Mouse (Mus musculus) urinary bladder, adult 2 months (tissue): Measurements from ENCODE around the gene Cdhr4. TPM values are rescaled to one million over a fixed set of nuclear protein-coding genes. Genes with fewer than 3 reads are reported as not detected.

ENCODE experiments used
- DNase-seq: peaks from one replicate; pipeline ENCODE4 v3.0.0; 2022; ENCODE audit warnings: low spot score
- polyA plus RNA-seq: library from polyadenylated mRNA; depleted of rRNA; stranded (reverse); fragments of >200 nt; gene quantifications from 2 replicates; pipeline ENCODE4 v1.2.3, GENCODE M21; 2012

Gene Cdhr4
- polyA plus RNA-seq, 1 experiment = 0.80 TPM

DNA sequence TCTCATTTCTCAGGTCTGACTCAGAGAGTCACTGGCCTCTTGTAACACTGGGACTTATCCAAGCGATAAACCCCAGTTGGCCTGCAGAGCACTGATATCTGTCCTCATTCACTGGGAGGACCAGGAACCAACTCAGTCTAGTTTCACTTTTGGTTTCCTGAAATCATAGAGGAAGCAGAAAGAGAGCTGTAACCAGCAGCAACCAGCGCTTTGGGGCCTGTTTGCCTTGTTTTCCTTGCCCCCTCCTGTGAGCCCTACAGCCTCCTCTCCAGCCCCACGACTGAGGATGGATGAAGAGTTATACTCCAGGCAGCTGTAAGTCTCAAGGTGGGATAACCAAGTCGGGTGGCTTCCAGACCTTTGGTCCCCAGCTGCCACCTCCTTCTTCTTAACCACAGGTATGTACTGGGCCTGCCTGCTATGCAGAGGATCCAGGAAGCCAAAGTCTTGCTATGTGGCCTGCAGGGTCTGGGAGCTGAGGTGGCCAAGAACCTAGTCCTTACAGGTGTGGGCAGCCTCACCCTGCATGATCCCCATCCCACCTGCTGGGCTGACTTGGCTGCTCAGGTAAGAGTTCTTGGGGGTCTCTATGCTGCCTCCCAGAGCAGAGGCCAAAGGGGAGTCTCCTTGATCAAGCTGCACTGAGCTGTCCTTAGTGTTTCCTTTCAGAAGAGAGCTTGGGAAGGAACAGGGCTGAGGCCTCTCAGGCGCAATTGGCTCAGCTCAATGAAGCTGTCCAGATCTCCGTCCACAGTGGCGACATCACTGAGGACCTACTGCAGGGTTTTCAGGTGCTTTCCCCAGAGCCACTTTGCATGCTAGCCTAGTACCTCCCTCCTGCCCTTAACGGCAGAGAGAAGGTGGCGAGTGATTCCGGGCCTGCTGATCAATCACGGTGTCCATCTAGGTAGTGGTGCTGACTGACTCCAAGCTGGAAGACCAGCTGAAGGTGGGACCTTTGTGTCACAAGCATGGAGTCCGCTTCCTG, 16.6 kb upstream of the Cdhr4 start, which contains the start of gene Uba7:
Gene Uba7 (plus strand): TSS at position 107 of the 988 bp plus-strand sequence.
- no peak for DNase-seq

GRCm38 (mm10) chr9:107978815-107979214, 13.5 kb upstream of the Cdhr4 start:
- no peak for DNase-seq

DNA sequence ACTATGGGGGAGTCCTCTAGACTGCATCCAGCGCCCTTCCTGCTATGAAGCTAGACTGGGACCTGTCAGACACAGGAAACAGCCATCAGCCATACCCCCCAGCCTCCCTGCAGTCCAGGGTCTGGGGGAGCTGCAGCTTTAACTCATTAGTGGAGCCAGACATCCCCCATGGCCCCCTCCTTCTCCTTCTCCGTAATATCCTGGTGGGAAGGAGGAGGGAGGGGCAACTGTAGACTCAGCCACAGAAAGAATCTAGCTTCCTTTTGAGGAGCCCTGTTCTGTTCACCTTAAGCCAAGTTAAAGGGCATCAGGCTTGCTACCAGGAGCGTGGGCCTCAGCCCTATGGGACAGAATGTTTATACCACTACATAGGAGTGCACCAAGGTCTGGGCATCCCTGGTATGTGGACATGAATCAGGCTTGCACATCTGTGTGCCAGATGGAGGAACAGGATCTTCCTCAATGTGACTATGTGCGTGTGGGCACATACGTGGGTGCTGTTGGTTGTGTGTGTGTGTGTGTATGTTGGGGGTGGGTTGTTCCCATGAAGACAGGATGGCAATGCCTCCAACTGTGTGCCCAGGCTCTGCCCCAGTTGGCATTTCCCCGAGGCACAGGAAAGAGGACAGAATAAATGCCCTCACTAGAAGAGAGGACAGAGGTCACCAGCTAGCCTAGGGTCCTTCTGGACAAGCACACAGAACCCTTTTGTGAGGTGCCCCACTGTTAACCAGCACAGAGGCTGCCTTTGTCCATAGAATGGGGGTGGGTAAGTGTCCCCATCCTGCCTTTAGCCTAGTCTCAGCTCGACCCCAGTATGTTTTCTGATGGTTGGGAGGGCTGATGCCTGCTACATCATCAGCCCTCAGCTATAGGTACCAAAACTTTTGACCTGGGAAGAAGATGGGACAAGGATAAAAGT, 10.4 kb upstream of the Cdhr4 start:
- DNase-seq = no peak

DNA sequence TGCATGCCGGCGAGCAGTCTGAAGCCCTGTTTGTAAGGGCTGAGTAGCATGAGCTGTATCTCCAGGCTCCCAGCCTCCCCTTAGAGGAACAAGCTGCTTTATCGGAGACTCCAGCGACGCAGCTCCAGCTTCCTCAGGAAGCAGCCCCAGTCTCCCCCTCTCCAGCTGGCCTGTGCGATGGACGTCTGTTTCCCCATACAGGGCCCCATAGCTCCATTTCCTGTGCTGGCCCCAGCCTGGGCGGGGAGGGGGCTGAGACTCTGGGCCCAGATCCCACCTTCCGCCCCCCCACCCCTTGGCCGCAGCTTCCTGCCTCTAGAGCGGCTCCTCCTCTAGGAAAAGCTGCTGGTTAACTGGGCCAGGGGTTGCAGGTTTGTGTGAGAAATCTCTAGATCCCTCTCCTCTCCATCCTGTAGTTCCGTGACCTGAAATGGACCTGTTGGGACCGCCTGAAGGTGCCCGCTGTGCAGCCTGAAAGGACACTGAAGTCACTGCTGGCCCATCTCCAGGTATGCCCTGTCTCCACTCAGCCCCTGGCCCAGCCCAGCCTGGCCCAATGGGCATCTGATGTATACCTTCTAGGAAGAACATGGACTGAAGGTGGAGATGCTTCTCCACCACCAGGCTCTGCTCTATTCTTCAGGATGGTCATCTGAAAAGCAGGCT, 9.5 kb upstream of the Cdhr4 start, which contains the start of gene Gm20661:
Gene Gm20661 (plus strand): TSS at position 378 of the 666 bp plus-strand sequence.
- no peak for DNase-seq

GRCm38 (mm10) chr9:107983421-107983890, 8.8 kb upstream of the Cdhr4 start:
- DNase-seq = no peak

DNA sequence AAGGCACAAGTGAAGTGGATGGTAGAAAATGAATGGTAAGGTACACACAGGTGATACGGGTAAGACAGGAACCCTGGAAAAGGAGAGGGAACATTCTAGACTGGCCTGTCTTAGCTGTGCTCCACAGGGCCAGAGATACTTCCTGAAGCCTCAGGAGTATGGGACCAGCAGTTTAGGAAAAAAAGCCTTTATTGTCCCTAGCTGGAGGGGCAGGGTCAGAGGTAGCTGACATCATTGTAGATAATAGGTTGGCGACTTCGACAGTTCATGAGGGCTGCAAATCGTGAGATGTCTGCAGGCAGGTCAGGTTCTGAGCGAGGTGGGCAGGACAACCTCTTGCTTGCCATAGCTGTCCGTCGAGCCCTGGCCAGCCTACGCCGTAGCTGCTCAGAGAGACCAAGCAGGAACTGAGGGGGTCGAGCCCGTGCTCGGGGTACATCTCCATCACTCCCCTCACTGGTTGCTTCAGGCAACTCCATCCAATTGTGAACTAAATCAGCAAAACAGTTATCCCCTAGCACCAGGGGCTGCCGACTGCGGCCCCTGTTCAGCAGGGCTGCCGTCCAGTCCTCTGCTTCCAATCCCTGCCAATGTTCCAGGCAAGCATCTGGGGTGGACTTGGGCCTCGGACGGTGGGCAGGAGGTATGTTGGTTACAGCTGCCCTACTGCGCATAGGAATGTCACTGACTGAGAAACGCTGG, 8.1 kb upstream of the Cdhr4 start:
- DNase-seq = no peak

DNA sequence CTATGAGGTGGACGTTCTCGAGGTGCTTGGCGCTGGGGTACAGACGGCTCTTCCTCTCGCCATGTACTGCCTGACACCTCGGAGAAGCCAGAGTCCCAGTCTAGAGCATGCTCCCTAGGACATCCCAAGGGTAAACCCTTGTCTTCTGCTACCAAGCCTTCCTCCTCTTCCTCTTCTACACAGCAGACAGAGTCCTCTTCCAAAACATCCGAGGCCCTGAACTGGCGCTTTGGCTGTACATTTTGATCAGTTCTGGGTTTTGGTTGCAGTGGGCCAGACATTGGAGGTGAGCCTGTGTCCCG, 7.6 kb upstream of the Cdhr4 start:
- DNase-seq = no peak

- DNase-seq = peak; percentile 83
Observed at GRCm38 (mm10) chr9:107985131-107986119, 6.9 kb upstream of the Cdhr4 start, which contains the start of gene Inka1. Gene Inka1 (minus strand): TSS chr9:107985879.

DNA sequence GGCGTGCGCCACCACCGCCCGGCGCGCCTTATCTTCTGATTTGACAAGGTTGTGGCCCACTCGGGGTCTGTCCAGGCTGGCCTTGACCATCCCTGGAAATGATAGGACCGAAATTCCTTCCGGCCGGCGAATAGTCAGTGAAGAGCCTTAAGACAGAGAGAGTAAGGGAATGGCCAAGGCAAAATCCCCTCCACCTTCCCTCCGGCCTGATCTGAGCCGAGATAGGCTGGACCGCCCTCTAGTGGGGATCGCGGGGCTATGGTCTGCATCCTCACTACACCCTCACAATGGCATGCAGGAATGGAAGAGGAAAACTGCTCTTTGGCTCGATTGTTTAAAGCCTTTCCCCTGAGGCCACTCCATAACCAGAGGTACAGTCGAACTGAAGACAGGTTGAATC, 5.9 kb upstream of the Cdhr4 start:
- DNase-seq = peak; percentile 42

DNA sequence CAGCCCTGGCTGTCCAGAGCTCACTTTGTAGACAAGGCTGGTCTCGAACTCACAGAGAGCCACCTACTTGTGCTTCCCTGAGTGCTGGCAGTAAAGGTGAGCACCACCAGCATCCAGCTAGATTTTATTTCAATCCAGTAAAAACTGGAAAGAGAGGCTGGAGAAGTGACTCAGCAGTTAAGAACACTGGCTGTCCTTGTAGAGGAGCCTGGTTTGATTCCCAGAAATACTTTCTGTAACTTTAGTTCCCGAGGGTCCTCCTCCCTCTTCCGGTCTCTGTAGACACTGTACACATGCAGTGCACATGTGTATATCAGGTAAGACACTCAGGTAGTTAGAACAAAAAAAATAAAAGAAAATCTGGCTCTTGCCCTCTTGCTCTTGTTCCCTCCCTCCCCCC, 4.3 kb upstream of the Cdhr4 start:
- no peak for DNase-seq

DNA sequence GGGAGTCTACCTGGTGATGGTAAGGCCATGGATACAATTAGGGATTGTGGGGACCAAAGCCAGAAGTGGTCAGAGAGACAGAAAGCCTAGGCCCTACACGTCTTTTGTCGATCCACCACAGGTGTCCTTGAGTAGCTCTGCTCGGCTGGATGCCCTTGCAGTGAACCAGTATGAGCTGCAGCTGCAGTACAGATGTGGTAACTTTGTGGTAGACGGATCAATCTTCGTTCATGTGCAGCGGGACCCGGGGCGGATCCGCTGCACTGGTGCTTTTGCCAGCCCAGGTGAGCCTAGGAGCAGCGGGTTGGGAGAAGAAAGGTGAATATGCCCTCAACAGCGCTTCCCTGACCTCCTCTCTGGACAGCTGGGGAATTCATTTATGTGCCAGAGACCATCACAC, 716 bp downstream of the Cdhr4 start:
- DNase-seq = no peak

DNA sequence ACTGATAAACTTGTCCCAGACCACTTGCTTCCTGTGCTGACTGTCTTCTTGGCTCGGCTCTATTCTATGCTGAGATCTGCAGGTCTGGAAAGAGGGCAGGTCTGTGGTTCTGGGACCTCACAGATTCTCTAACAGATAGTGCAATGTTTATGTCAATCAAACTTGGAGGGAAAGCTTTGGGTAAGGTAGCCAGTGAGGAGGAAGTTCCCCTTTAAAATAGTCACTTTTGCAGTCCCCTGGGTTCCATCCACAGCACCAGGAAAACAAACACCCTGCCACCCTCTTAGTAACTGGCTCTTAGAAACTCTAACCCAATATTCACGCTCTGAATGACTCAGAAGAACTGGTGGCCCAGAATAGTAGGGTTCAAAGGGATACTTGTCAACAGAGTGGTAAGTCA, 2.2 kb downstream of the Cdhr4 start:
- no peak for DNase-seq

DNA sequence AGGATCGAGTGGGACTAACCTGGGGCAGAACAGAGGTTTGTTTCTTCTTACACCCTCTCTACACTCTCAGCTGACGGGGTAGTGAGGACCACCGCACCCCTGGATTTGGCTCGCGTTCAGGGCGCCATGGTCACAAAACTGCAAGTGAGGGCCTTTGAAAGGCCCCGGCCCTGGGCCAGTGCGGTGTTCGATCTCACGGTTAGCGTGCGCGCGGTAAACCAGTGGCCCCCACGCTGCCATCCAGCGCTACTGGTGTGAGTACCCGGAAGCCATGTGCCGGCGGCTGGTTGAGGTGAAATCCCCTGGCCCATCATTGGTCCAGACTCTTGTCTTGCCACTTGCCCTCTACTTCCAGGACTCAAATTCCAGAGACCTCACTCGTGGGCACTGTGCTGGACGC, 3.2 kb downstream of the Cdhr4 start:
- no peak for DNase-seq

DNA sequence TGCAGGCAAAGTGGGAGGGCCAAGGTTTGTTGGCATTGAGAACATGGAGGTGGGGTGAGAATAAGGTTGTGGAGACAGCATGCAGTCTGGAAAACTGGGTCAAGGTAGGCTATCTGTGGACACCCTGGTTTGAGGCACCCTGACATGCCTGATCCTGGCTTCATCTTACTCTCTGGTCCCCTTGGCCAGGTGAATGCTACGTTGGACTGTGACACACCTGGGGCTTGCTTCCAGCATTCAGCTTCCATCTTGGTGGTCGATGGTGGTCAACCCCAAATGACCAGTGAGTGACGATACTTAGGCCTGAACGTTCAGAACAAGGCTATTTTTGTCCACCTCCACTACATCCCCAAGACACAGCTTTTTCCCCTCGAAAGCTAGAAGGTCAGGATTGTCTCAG, 3.8 kb downstream of the Cdhr4 start, which contains the start of gene Gm20662:
Gene Gm20662 (plus strand): TSS at position 301 of the 400 bp plus-strand sequence.
- no peak for DNase-seq

DNA sequence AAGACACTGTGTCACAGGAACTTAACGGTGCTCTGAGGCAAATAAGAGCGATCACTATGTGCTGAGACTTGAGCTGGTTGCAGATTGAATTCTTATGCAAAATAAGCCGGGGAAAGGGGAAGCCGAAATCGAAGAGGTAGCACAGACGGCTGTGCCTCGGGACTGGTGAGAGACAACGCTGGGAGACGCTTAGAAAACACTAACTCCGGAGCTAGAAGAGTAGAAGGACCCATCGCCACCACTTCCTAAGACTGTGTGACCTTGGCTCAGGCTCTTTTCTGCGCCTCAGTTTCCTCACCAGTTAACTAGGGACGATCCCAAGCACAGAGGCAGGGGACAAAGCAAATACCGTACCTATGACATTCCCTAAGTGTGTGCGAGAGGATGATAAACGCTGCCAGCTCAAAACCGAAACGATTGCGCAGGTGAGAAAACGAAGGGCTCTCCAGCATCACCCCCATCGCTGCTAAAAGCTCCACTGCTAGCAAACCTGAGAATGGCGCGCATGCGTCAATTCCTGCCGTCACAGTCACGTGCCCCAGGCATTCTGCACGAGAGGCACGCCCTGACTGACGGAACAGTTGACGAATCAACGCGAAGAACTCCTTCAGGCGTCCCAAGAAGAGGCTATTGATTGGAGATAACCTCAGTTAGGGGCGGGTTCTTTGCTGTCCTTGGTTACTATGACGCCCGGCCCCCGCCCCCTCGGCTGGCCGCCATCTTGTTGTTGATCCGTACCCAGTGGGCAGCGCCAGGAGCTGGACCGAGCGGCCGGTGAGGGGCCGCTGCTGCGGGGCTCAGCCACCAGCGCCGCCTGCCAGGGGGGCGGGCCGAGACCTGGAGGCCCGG, 9.8 kb downstream of the Cdhr4 start, which contains the start of gene Ip6k1:
Gene Ip6k1 (plus strand): TSS at position 580 of the 849 bp plus-strand sequence.
- DNase-seq = peak; percentile 93

GRCm38 (mm10) chr9:108002778-108003530, 10.7 kb downstream of the Cdhr4 start:
- no peak for DNase-seq

DNA sequence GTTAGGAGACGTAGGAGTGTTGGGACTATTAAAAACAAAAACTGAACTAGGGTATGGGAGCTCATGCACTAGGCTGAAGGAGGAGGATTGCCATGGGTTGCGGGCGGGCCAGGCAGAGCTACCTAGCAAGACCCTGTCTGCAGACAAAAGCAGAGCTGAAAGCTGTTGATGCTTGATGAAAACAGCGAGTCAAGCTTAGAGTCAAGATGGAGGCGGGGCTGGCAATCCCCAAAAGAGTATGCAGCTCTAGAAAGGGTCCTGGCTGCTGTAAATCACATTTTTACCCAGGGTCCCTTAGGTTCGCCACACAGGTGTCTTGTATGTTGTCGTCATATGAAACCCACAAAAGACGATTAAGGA, 11.2 kb downstream of the Cdhr4 start:
- no peak for DNase-seq

GRCm38 (mm10) chr9:108008041-108008440, 15.7 kb downstream of the Cdhr4 start:
- no peak for DNase-seq
